Mouse (Mus musculus) spleen, adult 2 months (tissue): Measurements from ENCODE around the gene Golga2. TPM values are rescaled to one million over a fixed set of nuclear protein-coding genes. Genes with fewer than 3 reads are reported as not detected.

ENCODE experiments used
- DNase-seq, 2 experiments: peaks; one replicate each; pipeline versions ENCODE4 v3.0.0 to v3.0.0-alpha.2; 2012 to 2021; ENCODE audit warnings: low spot score in 2 of 2, low read depth in 1 of 2
- H3K27ac ChIP-seq: fragments of 200-500 bp; 2 replicates; pipeline ENCODE4 v1.5.1; 2012; ENCODE audit warnings: low read length, inconsistent platforms; ENCODE audit not compliant: insufficient read depth
- H3K27me3 ChIP-seq: fragments of 200-500 bp; 2 replicates; pipeline ENCODE4 v1.6.1; 2012; ENCODE audit warnings: mild to moderate bottlenecking, moderate library complexity, low read length, inconsistent platforms; ENCODE audit not compliant: control insufficient read depth, insufficient read depth
- H3K36me3 ChIP-seq: fragments of 200-500 bp; 2 replicates; pipeline ENCODE4 v1.6.1; 2012; ENCODE audit warnings: mild to moderate bottlenecking, low read length, inconsistent platforms; ENCODE audit not compliant: control insufficient read depth, insufficient read depth
- H3K4me1 ChIP-seq: fragments of 200-500 bp; 2 replicates; pipeline ENCODE4 v1.6.1; 2011; ENCODE audit warnings: inconsistent platforms; ENCODE audit not compliant: control insufficient read depth, insufficient read depth, insufficient read length
- H3K4me3 ChIP-seq: fragments of 200-500 bp; 2 replicates; pipeline ENCODE4 v1.5.1; 2011; ENCODE audit warnings: mild to moderate bottlenecking, inconsistent platforms; ENCODE audit not compliant: insufficient read depth, insufficient read length; ENCODE audit errors: extremely low read depth
- CTCF ChIP-seq: fragments of 200-500 bp; IDR thresholded peaks from 2 replicates; pipeline ENCODE4 v1.5.1; 2011; ENCODE audit warnings: mild to moderate bottlenecking, inconsistent platforms; ENCODE audit not compliant: insufficient read depth, insufficient read length, insufficient replicate concordance; ENCODE audit errors: extremely low read depth
- POLR2A ChIP-seq: fragments of 200-500 bp; IDR thresholded peaks from 2 replicates; pipeline ENCODE4 v1.6.1; 2011; ENCODE audit warnings: low read depth, low read length, inconsistent platforms
- WGBS: fragments of 180-500 bp; shearing (Covaris S2); methylation state at CpG from one replicate; pipeline ENCODE4 v1.1.7; 2018; 5-methylcytosine and 5-hydroxymethylcytosine counted together
- polyA plus RNA-seq: library from polyadenylated mRNA; depleted of rRNA; stranded (reverse); fragments of >200 nt; gene quantifications from 2 replicates; pipeline ENCODE4 v1.2.3, GENCODE M21; 2012

Gene Golga2
- polyA plus RNA-seq, 1 experiment: 21.4 TPM

DNA sequence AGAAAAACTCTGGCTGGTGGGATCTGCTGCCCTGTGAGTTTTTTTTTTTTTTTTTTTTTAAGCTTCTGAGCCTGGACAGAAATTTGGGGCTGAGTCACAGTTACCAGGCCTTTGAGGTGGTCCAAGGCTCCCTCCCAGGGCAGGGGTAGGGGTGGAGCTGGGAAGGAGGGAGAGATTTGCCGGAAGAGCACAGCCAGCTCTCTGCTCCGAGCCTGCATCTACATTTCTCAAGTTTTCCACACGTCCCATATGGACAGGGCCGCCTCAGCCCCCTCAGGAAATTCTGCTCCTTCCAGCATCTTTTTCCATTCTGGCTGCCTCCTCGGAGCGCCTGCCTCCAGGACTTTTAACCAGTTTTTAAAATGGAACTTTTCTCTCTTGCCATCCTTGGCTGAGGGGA is 42.3 kb downstream of the Golga2 start:
- Histone ChIP-seq H3K4me1 (no peaks in the 10 kb centered on the region), H3K4me3 (no peak overlapping the region), H3K36me3 (no peaks in the 10 kb centered on the region), H3K27ac (no peak overlapping the region), H3K27me3 (no peaks in the 10 kb centered on the region)
- 89% methylated on average over 6 of the region's 6 CpGs for WGBS
- TF ChIP-seq POLR2A (no peak), CTCF (no peak)
- DNase-seq: no peak

DNA sequence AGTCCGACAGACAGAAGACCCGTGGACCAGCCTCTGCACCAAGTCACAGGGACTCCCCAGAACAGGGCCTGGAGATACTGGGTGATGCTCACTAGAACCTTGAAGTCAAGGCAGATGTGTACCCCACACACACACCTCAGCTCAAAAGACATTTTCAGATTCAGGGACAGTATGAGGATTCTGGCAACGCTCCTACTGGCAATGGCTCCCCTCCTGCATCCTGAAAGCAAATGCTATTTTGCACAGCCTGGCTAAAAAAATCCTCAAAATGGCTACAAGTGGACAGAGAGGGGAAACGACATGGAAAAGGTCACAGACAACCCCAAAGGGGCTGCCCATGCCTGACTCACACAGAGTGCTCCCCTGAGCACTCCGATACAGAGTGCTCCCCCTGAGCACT is 45.0 kb downstream of the Golga2 start:
- DNase-seq: no peak
- 78% methylated on average over 5 of the region's 5 CpGs for WGBS
- no peaks in the 10 kb centered on the region for H3K36me3 ChIP-seq
- TF ChIP-seq CTCF: no peak
- no peaks in the 10 kb centered on the region for H3K27me3 ChIP-seq
- no peaks in the 10 kb centered on the region for H3K4me1 ChIP-seq
- H3K27ac ChIP-seq: no peak overlapping the region
- H3K4me3 ChIP-seq: no peak overlapping the region

DNA sequence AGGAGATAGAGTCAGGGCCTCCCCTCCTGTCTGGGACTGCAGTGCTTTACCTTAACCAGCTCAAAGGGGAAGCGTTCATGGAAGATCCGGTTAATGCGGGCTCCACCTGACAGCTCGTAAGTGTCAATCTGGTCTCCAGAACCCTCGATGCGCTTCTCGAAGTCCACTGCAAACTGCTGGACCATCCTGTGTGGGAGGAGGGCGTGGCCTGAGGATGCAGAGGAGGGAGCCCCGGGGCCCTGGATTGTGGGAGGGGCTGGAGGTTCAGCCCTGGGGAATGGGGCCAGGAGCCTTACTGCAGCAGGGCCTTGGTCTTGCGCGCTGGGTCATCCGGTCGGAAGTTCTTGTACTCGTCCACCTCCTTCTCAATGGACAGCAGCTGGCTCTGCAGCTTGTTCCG is 48.7 kb downstream of the Golga2 start:
- no peak overlapping the region for H3K27ac ChIP-seq
- no peaks in the 10 kb centered on the region for H3K27me3 ChIP-seq
- DNase-seq: no peak
- no peak overlapping the region for H3K4me3 ChIP-seq
- no peak for TF ChIP-seq CTCF
- TF ChIP-seq POLR2A: no peak
- WGBS: 49% methylated on average over 15 of the region's 15 CpGs
- no peaks in the 10 kb centered on the region for H3K36me3 ChIP-seq
- H3K4me1 ChIP-seq: no peaks in the 10 kb centered on the region

DNA sequence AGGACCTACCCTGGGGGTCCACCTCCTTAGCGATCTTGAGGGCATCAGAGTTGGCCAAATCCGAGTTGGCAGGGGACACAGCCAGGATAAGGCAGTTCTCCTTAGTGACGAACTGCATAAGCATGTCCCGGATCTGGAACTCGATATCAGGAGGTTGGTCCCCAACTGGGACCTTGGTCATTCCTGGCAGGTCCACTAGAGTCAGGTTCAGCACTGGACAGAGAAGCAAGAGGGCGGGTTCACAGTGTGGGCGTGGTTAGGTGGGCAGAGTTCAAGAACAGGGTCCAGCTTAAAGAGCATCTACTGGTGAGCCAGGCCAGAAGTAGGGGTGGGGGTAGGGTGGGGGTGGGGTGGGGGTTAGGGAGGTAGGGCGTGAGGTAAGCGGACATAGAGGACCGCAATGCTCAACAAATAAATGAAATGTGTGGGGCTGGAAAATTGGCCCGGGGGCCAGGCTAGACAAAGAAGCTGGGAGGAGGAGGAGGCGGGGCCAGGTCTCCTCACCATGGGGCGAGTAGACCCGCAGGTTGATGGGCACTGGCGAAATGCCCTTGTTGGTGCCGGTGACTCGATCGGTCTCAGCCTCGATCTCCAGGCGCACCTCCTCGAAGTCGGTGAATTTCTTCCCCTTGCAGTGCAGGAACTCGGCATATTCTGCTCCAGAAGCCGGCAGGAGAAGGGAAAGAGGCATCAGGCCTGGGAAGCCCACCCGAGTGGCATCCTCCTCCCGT is 52.9 kb downstream of the Golga2 start:
- no peaks in the 10 kb centered on the region for H3K36me3 ChIP-seq
- DNase-seq: no peak
- WGBS: 57% methylated on average over 26 of the region's 26 CpGs
- H3K4me3 ChIP-seq: no peak overlapping the region
- no peak overlapping the region for H3K27ac ChIP-seq
- no peaks in the 10 kb centered on the region for H3K4me1 ChIP-seq
- no peak for TF ChIP-seq POLR2A
- TF ChIP-seq CTCF: no peak
- H3K27me3 ChIP-seq: no peaks in the 10 kb centered on the region

DNA sequence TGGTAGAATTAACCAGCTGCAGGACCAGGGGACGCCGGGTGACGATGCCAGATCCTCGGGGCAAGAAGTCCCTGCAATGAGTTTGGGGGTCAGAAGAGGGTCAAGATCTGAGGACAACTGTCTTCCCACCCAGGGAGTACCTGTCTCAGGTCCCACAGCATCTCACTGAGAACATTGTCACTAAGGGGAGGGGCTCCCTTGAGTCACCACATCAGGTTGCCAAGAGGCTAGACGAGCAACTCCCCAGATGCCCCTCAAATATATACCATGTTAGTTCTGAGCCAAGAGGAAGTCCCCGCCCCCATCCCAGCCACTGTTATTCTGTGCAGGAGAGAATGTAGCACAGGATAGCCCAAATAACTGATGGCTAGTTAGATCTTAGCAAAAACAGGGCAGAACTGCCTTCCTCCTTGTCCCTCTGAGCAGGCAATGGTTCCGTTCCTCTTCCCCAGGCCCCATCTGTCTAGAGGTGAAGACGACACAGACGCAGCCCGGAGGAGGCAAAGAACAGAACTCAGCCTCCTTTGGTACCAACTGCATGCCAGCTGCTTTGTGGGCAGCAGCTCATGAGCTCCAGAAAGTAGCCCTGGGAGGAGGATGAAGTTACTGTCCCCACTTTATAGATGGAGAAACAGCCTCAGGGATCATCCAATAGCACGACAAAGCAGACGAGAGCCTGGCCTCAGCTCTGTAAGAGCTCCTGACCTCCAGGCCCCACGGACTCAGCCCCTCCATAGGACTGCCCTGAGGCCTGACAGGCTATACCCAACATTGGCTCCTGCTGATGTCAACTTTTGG is 53.9 kb downstream of the Golga2 start:
- Histone ChIP-seq H3K27me3 (no peaks in the 10 kb centered on the region), H3K4me3 (no peak overlapping the region), H3K27ac (no peak overlapping the region), H3K36me3 (no peaks in the 10 kb centered on the region), H3K4me1 (no peaks in the 10 kb centered on the region)
- no peak for TF ChIP-seq CTCF
- WGBS: 87% methylated on average over 13 of the region's 13 CpGs
- no peak for DNase-seq

DNA sequence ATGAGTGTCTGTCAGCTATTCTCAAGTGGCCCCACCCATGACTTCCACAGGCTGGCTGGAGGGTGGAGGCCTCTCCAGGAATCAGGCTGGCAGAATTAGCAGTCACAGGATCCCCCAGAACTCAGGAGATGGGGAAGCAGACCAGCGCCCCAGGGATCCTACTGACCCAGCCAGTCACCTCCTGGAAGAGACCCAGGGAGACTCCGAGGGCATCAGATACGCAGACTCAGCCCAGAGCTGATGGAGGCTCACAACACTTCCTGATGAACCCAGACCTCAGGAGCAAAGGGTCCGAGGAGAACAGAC is 54.4 kb downstream of the Golga2 start:
- WGBS: 86% methylated on average over 4 of the region's 4 CpGs

DNA sequence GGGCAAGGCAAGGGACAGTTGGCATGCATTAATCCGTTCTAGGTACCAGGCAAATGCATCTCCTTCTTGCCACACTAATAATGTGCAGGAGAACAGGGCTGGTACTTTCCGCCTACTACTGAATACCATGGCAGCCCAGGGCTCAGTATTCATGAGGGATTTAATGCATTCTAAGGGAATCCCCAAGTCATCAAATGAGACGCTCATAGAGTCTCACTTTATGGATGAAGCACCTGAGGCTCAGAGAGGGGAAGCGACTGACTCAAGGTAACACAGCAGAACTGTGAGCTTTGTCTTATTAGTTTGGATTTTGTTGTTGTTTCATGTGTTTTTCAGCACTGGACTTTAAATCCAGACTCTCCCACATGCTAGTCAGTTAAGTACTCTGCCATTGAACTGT is 54.9 kb downstream of the Golga2 start:
- Histone ChIP-seq H3K4me3 (no peak overlapping the region), H3K36me3 (no peaks in the 10 kb centered on the region), H3K27ac (no peak overlapping the region), H3K4me1 (no peaks in the 10 kb centered on the region), H3K27me3 (no peaks in the 10 kb centered on the region)
- no peak for TF ChIP-seq POLR2A
- TF ChIP-seq CTCF: no peak
- 90% methylated on average over 4 of the region's 4 CpGs for WGBS
- DNase-seq: no peak

More for the DNA sequence above, 54.4 kb downstream of the Golga2 start:
- Histone ChIP-seq H3K27ac (no peak overlapping the region), H3K27me3 (no peaks in the 10 kb centered on the region), H3K4me3 (no peak overlapping the region), H3K36me3 (no peaks in the 10 kb centered on the region), H3K4me1 (no peaks in the 10 kb centered on the region)
- TF ChIP-seq CTCF: no peak
- no peak for TF ChIP-seq POLR2A
- no peak for DNase-seq
